14 mouse cellular contexts compared by ENCODE assay signal in the genomic region with DNA sequence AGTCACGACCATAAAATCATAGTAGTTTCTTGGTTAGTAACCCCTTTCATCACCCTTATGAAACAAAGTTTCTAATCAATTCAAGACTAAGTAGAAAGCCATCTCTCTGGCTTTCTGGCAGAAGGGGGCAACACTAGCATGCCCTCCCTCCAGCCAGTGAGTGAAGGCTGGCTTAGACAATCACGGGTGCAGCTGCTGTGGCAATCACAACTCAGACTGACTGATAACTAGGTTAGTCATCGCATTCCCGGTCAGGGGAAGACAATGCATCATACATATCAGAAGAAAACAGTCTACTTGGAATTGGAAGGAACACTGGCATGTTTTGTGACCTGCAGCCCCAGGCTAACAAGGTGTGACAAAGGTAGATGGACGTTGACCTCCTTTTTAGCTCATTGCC.
DNase-seq lines count a peak whose midpoint lies in the region; ATAC-seq and TF ChIP-seq lines count a peak whose summit lies in the region.
"Had no signal": no experiment of that assay in that cellular context is flagged by ENCODE, and none has a peak within 500 bp of the region (broad histone marks: within the 10 kb centered on the region; RNA-seq: fewer than 3 reads in every experiment).

No protein-coding gene starts in this region.

- CTCF ChIA-PET in Patski (lab: Charles Lee), result interaction anchor here (1.5 to 2.7 kb wide), 4 partner anchors 12 to 90 kb away, joined by 5 to 7 read pairs (median 6); no protein-coding TSS in a partner anchor

- H3K4me2 ChIP-seq in heart, embryonic 14.5 days (ENCODE audit: low read length), result no peak overlapping the region
- H3K4me2 ChIP-seq: hindbrain, embryonic 15.5 days; neural tube, embryonic 15.5 days had no signal

- peak; percentile 3 for TF ChIP-seq CTCF in Patski (IDR thresholded peaks at IDR 0.05)

- H3K4me1 ChIP-seq in heart, embryonic 14.5 days (ENCODE audit: control insufficient read depth in 2 of 2, insufficient read depth in 2 of 2, low read length in 2 of 2), result peaks cover 11 to 23% of the 10 kb centered on the region in 2 experiments
- H3K4me1 ChIP-seq: hindbrain, embryonic 15.5 days; limb, embryonic 10.5 days; midbrain, embryonic 10.5 days; neural tube, embryonic 15.5 days had no signal

- POLR2A ChIA-PET in Patski (lab: Charles Lee), result interaction anchor here (0.7 kb wide), 1 partner anchor 16 kb away, joined by 5 read pairs; no protein-coding TSS in a partner anchor

- H3K4me3 ChIP-seq in heart, embryonic 14.5 days (ENCODE audit: control insufficient read depth in 1 of 2, insufficient read depth in 1 of 2, low read depth in 1 of 2, low read length in 2 of 2), result no peak overlapping the region
- H3K4me3 ChIP-seq: hindbrain, embryonic 15.5 days; limb, embryonic 10.5 days; midbrain, embryonic 10.5 days; neural tube, embryonic 15.5 days had no signal

- H3K27ac ChIP-seq in heart, embryonic 14.5 days (replicated peaks in 1 of 2; ENCODE audit: control insufficient read depth in 1 of 2, insufficient read depth in 1 of 2, low read depth in 2 of 2, low read length in 2 of 2), result peak overlapping the region; percentile 16 to 30; a peak in 1 of 4 replicates
- H3K27ac ChIP-seq: hindbrain, embryonic 15.5 days; limb, embryonic 10.5 days; midbrain, embryonic 10.5 days; neural tube, embryonic 15.5 days had no signal

- ATAC-seq in heart, embryonic 14.5 days (ENCODE audit: insufficient number of reproducible peaks, insufficient read depth, low FRiP score, low read depth), result no peak
- no peak for ATAC-seq in Patski
- ATAC-seq: activated CD4-positive, CD25-positive, alpha-beta regulatory T cell, adult 4 months; forebrain, embryonic 16.5 days had no signal

- peaks cover 59% of the 10 kb centered on the region for H3K36me3 ChIP-seq in heart, embryonic 14.5 days (ENCODE audit: control insufficient read depth, insufficient read depth, low read length)

- 39% methylated on average over 5 of the region's 5 CpGs for WGBS in heart, embryonic 14.5 days

- no peak for DNase-seq in heart, adult 9 months (ENCODE audit: low spot score in 2 of 2)
- DNase-seq in 416B (ENCODE audit: low read depth) (peak; percentile 43), Patski (ENCODE audit: low read depth, low spot score) (no peak)
- peak; percentile 36 for DNase-seq in fibroblast of lung, adult 2 months (ENCODE audit: low read depth)
- DNase-seq in urinary bladder, postnatal 36 days (ENCODE audit: low spot score in 2 of 2), result no peak
- DNase-seq in thymus, postnatal 14 days, result no peak
- DNase-seq: thymus, postnatal 36 days had no signal

- H3K9ac ChIP-seq in heart, embryonic 14.5 days (ENCODE audit: low read length), result 0 out of 2 replicates have a peak overlapping the region, but pooled peaks have one; percentile 16
- H3K9ac ChIP-seq: hindbrain, embryonic 15.5 days; neural tube, embryonic 15.5 days had no signal

- H3K27me3 ChIP-seq in heart, embryonic 14.5 days (ENCODE audit: control insufficient read depth, insufficient read depth, low read length), result no peaks in the 10 kb centered on the region
- no peaks in the 10 kb centered on the region for H3K27me3 ChIP-seq in Patski
- H3K27me3 ChIP-seq: hindbrain, embryonic 15.5 days; neural tube, embryonic 15.5 days had no signal

- in situ Hi-C loops in Patski (cut with MboI; ENCODE audit: low pct_unique_long_range_greater_than_20kb), result no loop called here

- H3K9me3 ChIP-seq in heart, embryonic 14.5 days (ENCODE audit: control insufficient read depth, low read length), result peaks cover 4% of the 10 kb centered on the region
- H3K9me3 ChIP-seq: hindbrain, embryonic 15.5 days; limb, embryonic 10.5 days; neural tube, embryonic 15.5 days had no signal

Comparison
In these comparisons a context has a peak if more than half of its experiments do, and no peak if none do; other contexts are left out.
1. DNase-seq: peak in 416B (single experiment) and fibroblast of lung, adult 2 months (single experiment); none in heart, adult 9 months (0 of 2), Patski (single experiment), urinary bladder, postnatal 36 days (0 of 2) and thymus, postnatal 14 days (single experiment).